Mouse (Mus musculus): ENCODE results near the gene 4930404H24Rik. TPM values are rescaled to one million over a fixed set of nuclear protein-coding genes. Genes with fewer than 3 reads are reported as not detected.

The 4930404H24Rik gene
- polyA plus RNA-seq, 1 experiment from 2014 or later = not detected

DNA sequence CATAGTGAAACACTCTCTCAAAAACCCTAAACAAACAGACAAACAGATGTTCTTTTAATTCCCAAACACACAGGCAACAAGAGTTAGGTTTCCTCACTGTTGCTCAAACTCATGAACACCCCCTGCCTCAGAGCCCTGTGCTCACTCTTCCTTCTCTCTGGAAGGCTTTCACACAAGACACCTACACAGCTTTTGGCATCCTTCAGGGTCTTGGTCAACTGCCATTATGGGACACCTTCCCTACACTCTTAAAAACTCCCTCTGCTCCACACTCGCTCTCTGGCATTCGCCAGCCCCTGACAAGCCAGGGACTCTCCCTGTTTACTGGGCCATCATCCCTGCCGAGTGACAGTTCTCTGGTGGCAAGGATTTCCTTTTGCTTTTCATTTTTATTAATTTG is 21.4 kb downstream of the 4930404H24Rik start:
- Histone ChIP-seq H3K4me2 (ENCODE audit: low read depth, low read length) (no peak overlapping the region), H3K27me3 (ENCODE audit: control insufficient read depth, insufficient read depth, low read depth, low read length) (no peaks in the 10 kb centered on the region), H3K4me3 (ENCODE audit: low read length) (no peak overlapping the region), H3K9ac (ENCODE audit: low read length) (no peak overlapping the region), H3K36me3 (ENCODE audit: control insufficient read depth, insufficient read depth, low read length) (no peaks in the 10 kb centered on the region), H3K4me1 (replicated peaks; ENCODE audit: control insufficient read depth, insufficient read depth, low read length) (peaks cover 3% of the 10 kb centered on the region; the same call in 1 of the 2 replicates), H3K9me3 (ENCODE audit: control insufficient read depth, low read length) (no peaks in the 10 kb centered on the region), H3K27ac (ENCODE audit: low read length) (no peak overlapping the region)
- no peak for ATAC-seq (ENCODE audit: low read depth)
- 83% methylated on average over 3 of the region's 3 CpGs for WGBS

DNA sequence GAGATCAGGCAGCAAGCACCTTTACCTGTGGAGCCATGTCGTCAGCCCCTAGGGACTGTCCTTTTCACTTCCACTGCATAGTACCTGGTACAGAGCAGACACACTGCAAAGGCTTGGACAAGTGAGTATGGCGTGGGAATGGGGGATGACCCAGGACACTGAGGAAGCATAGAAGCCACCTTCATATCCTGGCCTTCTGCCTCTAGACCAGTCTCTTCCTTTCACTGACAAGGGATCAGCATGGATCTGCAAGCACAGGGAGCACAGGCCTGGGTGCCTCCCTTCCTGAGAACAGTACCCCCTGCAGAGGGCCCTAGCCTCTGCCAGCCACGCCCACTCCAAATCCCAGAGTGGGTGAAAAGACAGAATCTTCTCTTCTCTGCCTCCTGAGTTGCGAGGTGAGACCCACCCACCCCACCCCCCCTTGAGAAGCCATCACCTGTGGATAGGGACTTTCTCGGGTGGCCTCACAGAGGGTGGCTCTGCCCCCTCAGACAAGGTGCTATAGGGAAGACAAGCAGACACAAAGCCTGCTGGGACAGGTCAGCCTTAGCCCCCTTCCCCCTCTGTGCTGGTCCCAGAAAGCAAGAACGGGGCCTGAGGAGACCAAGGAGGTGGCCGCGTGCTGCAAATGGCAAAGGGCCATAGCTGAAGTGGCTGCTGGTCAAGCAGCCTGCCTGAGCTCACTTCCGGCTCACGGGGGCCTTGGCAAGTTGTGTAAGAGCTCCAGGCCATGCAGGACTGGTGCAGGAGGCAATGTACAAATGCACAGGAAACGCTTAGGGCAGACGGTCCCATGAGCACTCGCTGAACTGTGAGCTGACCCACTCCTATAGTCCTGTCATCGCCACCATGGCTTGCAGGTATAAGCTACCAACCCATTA is 22.1 kb downstream of the 4930404H24Rik start:
- no peak for ATAC-seq (ENCODE audit: low read depth)
- Histone ChIP-seq H3K9ac (ENCODE audit: low read length) (no peak overlapping the region), H3K27ac (ENCODE audit: low read length) (no peak overlapping the region), H3K4me2 (ENCODE audit: low read depth, low read length) (no peak overlapping the region), H3K9me3 (ENCODE audit: control insufficient read depth, low read length) (no peaks in the 10 kb centered on the region), H3K4me3 (ENCODE audit: low read length) (no peak overlapping the region), H3K4me1 (replicated peaks; ENCODE audit: control insufficient read depth, insufficient read depth, low read length) (peaks cover 3% of the 10 kb centered on the region; the same call in 1 of the 2 replicates), H3K36me3 (ENCODE audit: control insufficient read depth, insufficient read depth, low read length) (no peaks in the 10 kb centered on the region), H3K27me3 (ENCODE audit: control insufficient read depth, insufficient read depth, low read depth, low read length) (no peaks in the 10 kb centered on the region)
- 61% methylated on average over 14 of the region's 14 CpGs for WGBS

DNA sequence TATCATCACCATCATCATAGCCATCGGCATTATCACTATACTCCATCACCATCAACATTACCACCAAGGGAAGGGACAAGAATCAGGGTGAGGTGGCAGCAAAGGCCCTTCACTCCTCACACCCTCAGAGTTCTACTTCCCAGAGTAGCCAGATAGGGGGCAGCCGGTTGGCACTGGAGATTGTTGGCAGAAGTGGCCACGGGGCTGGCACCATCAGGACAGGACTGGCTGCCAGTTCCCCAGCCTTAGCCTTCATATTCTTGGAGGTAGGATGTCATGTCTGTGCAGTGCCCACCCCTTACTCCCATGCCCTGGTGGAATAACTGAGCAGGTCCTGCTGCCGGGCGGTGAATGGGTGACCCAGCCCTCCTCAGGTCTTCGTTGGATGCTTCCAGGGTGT is 23.0 kb downstream of the 4930404H24Rik start:
- no peaks in the 10 kb centered on the region for H3K9me3 ChIP-seq (ENCODE audit: control insufficient read depth, low read length)
- no peaks in the 10 kb centered on the region for H3K36me3 ChIP-seq (ENCODE audit: control insufficient read depth, insufficient read depth, low read length)
- no peak overlapping the region for H3K4me3 ChIP-seq (ENCODE audit: low read length)
- H3K4me2 ChIP-seq (ENCODE audit: low read depth, low read length) = no peak overlapping the region
- ATAC-seq (ENCODE audit: low read depth) = no peak
- H3K27ac ChIP-seq (ENCODE audit: low read length) = no peak overlapping the region
- H3K27me3 ChIP-seq (ENCODE audit: control insufficient read depth, insufficient read depth, low read depth, low read length) = no peaks in the 10 kb centered on the region
- H3K4me1 ChIP-seq (replicated peaks; ENCODE audit: control insufficient read depth, insufficient read depth, low read length) = 0 out of 2 replicates have a peak, but pooled peaks cover 3% of the 10 kb centered on the region
- WGBS = 82% methylated on average over 6 of the region's 6 CpGs
- no peak overlapping the region for H3K9ac ChIP-seq (ENCODE audit: low read length)

DNA sequence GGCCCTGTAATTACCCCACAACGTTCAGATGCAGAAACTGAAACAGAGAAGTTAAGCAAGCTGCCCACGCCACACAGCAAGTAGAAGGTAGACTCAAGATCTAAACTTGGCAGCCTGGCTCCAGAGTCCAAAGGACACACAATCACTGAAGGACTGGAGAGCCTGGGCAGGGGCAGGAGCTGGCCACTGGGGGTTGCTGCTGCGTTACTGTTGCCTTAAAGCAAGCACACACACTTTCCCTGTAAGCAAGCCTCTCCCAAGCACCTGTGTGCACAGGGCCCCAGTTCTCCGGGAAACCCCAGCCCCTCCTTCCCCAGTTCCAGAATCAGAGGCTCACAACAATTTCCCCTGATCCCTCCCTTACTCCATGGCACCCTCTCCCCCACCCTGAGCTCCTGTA is 24.4 kb downstream of the 4930404H24Rik start:
- Histone ChIP-seq H3K4me2 (ENCODE audit: low read depth, low read length) (no peak overlapping the region), H3K9me3 (ENCODE audit: control insufficient read depth, low read length) (no peaks in the 10 kb centered on the region), H3K9ac (ENCODE audit: low read length) (no peak overlapping the region), H3K36me3 (ENCODE audit: control insufficient read depth, insufficient read depth, low read length) (no peaks in the 10 kb centered on the region), H3K4me3 (ENCODE audit: low read length) (no peak overlapping the region), H3K4me1 (replicated peaks; ENCODE audit: control insufficient read depth, insufficient read depth, low read length) (0 out of 2 replicates have a peak, but pooled peaks cover 3% of the 10 kb centered on the region), H3K27ac (ENCODE audit: low read length) (no peak overlapping the region), H3K27me3 (ENCODE audit: control insufficient read depth, insufficient read depth, low read depth, low read length) (no peaks in the 10 kb centered on the region)
- 36% methylated on average over 4 of the region's 4 CpGs for WGBS
- no peak for ATAC-seq (ENCODE audit: low read depth)

DNA sequence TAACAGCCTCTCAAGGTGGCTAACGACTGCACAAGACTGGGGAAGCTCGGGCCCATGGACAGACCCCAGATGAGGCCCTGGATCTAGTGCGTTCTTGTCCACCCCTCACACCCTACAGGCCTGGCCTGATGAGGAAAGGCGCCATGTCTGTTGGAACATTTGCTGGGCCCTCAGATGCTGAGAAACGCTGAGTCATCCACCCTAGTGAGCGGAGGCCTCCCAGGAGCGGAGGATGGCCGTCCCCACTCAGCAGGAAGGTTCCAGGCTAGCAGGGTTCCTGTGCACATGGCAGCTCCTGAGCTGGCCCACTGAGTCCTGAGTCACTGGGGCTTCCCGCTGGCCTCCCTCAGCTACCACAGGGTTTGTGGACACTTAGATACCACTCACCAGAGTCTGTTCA is 27.5 kb downstream of the 4930404H24Rik start:
- 73% methylated on average over 9 of the region's 9 CpGs for WGBS
- no peak overlapping the region for H3K9ac ChIP-seq (ENCODE audit: low read length)
- H3K36me3 ChIP-seq (ENCODE audit: control insufficient read depth, insufficient read depth, low read length) = no peaks in the 10 kb centered on the region
- H3K9me3 ChIP-seq (ENCODE audit: control insufficient read depth, low read length) = no peaks in the 10 kb centered on the region
- ATAC-seq (ENCODE audit: low read depth) = no peak
- H3K4me1 ChIP-seq (replicated peaks; ENCODE audit: control insufficient read depth, insufficient read depth, low read length) = no peaks in the 10 kb centered on the region
- H3K4me2 ChIP-seq (ENCODE audit: low read depth, low read length) = no peak overlapping the region
- no peak overlapping the region for H3K4me3 ChIP-seq (ENCODE audit: low read length)
- no peak overlapping the region for H3K27ac ChIP-seq (ENCODE audit: low read length)
- no peaks in the 10 kb centered on the region for H3K27me3 ChIP-seq (ENCODE audit: control insufficient read depth, insufficient read depth, low read depth, low read length)

DNA sequence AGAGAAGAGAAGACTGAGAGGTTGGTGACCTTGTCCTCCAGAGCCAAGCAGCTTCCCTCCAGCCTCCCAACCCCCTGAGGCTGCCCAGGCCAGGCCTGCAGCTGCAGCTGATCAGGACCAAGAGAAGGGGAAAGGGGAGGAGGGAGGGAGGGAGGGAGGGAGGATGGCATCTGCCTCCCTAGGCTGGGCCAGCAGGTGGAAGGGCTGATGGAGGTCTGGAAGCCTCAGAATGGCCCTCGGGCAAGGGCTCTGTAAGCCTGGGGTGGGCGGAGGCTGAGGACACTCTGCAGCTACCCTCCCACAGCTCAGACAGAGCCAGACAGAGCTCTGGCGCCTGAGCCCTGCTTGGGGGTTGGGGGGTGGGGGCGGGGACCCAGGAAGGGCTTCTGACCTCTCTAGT is 29.7 kb downstream of the 4930404H24Rik start:
- no peaks in the 10 kb centered on the region for H3K27me3 ChIP-seq (ENCODE audit: control insufficient read depth, insufficient read depth, low read depth, low read length)
- H3K27ac ChIP-seq (ENCODE audit: low read length) = no peak overlapping the region
- no peaks in the 10 kb centered on the region for H3K36me3 ChIP-seq (ENCODE audit: control insufficient read depth, insufficient read depth, low read length)
- H3K4me1 ChIP-seq (replicated peaks; ENCODE audit: control insufficient read depth, insufficient read depth, low read length) = peaks cover 6% of the 10 kb centered on the region
- no peaks in the 10 kb centered on the region for H3K9me3 ChIP-seq (ENCODE audit: control insufficient read depth, low read length)
- no peak overlapping the region for H3K4me3 ChIP-seq (ENCODE audit: low read length)
- ATAC-seq (ENCODE audit: low read depth) = no peak
- no peak overlapping the region for H3K9ac ChIP-seq (ENCODE audit: low read length)
- H3K4me2 ChIP-seq (ENCODE audit: low read depth, low read length) = no peak overlapping the region
- 32% methylated on average over 4 of the region's 4 CpGs for WGBS

DNA sequence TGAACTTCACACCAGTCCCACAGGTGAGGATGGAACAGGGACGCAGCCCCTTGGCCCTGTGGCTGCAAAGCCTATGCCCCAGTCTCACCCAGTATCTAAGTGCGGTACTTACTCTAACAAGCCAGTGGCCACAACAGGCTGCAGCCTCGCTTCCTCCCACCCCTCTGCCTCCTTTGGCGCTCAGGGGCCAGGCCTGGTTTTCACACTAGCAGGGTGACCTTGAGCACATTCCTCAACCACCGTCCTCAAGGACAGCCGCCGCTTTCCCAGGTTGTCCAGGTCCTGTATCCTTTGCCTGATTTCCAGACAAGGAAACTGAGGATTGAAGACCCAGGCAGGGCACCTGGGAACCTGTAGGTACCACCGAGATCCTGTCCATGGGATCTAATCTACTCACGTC is 30.6 kb downstream of the 4930404H24Rik start:
- Histone ChIP-seq H3K4me2 (ENCODE audit: low read depth, low read length) (no peak overlapping the region), H3K9ac (ENCODE audit: low read length) (no peak overlapping the region), H3K4me1 (replicated peaks; ENCODE audit: control insufficient read depth, insufficient read depth, low read length) (peaks cover 8% of the 10 kb centered on the region), H3K27ac (ENCODE audit: low read length) (no peak overlapping the region), H3K9me3 (ENCODE audit: control insufficient read depth, low read length) (no peaks in the 10 kb centered on the region), H3K36me3 (ENCODE audit: control insufficient read depth, insufficient read depth, low read length) (no peaks in the 10 kb centered on the region), H3K27me3 (ENCODE audit: control insufficient read depth, insufficient read depth, low read depth, low read length) (no peaks in the 10 kb centered on the region; the same call in 1 of the 2 replicates), H3K4me3 (ENCODE audit: low read length) (no peak overlapping the region)
- ATAC-seq (ENCODE audit: low read depth) = no peak
- 57% methylated on average over 9 of the region's 9 CpGs for WGBS

DNA sequence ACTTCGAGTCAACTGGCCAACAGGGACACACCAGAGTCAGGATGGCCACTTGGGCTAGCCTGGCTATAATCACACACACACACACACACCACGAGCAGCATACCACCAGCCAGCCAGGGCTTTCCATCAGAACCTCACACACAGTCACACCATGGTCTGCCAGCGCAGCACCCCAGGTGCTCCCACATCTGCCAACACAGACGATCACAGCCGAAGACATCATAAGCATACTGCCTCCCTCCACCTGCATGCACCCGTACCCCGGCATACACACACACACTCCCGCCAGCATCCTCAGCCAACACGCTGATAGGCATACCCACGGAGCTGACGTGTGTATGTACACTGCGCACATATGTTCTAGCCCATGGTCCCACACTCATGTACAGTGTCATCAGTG is 31.1 kb downstream of the 4930404H24Rik start:
- no peak for ATAC-seq (ENCODE audit: low read depth)
- Histone ChIP-seq H3K4me2 (ENCODE audit: low read depth, low read length) (no peak overlapping the region), H3K36me3 (ENCODE audit: control insufficient read depth, insufficient read depth, low read length) (no peaks in the 10 kb centered on the region), H3K27me3 (ENCODE audit: control insufficient read depth, insufficient read depth, low read depth, low read length) (no peaks in the 10 kb centered on the region; the same call in 1 of the 2 replicates), H3K9ac (ENCODE audit: low read length) (no peak overlapping the region), H3K4me1 (replicated peaks; ENCODE audit: control insufficient read depth, insufficient read depth, low read length) (peaks cover 13% of the 10 kb centered on the region), H3K4me3 (ENCODE audit: low read length) (no peak overlapping the region), H3K27ac (ENCODE audit: low read length) (no peak overlapping the region), H3K9me3 (ENCODE audit: control insufficient read depth, low read length) (no peaks in the 10 kb centered on the region)
- 81% methylated on average over 12 of the region's 12 CpGs for WGBS

DNA sequence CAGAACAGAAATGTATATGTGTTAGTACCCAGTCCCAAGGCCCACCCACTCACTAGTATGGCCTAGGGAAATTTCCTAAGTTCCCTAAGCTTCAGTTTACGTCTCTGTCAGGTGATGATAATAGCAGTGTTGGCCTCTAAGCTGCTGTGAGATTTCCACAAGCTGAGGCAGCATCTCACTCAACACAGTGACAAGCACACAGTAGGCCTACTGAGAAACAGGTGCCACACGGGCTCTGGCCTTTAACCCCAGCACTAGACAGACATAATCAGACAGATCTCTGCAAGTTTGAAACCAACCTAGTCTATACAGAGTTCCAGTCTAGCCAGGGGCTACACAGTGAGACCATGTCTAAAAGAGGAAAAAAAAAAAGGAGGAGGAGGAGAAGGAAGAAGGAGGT is 32.1 kb downstream of the 4930404H24Rik start:
- Histone ChIP-seq H3K36me3 (ENCODE audit: control insufficient read depth, insufficient read depth, low read length) (no peaks in the 10 kb centered on the region), H3K9me3 (ENCODE audit: control insufficient read depth, low read length) (no peaks in the 10 kb centered on the region), H3K27me3 (ENCODE audit: control insufficient read depth, insufficient read depth, low read depth, low read length) (peaks cover under 1% of the 10 kb centered on the region), H3K27ac (ENCODE audit: low read length) (no peak overlapping the region), H3K9ac (ENCODE audit: low read length) (no peak overlapping the region), H3K4me3 (ENCODE audit: low read length) (no peak overlapping the region), H3K4me2 (ENCODE audit: low read depth, low read length) (no peak overlapping the region), H3K4me1 (replicated peaks; ENCODE audit: control insufficient read depth, insufficient read depth, low read length) (peaks cover 14% of the 10 kb centered on the region)
- 69% methylated on average over 2 of the region's 2 CpGs for WGBS
- no peak for ATAC-seq (ENCODE audit: low read depth)

All from lung, embryonic 16.5 days (tissue).